Mouse (Mus musculus) ovary, adult 18-20 months (tissue): ENCODE measurements around the gene Gm21304.
"Not testable (repeated sequence)": the region's sequence is repeated elsewhere in the genome, so short reads cannot be mapped to it uniquely, and the experiment has no call there.

Source experiments
- DNase-seq: peaks from one replicate; pipeline ENCODE4 v3.0.0; 2022; ENCODE audit warnings: low spot score, mixed read lengths

The Gm21304 gene

GRCm38 (mm10) chr10:104168215-104168614 lies at the start of gene Gm21304:
Gene Gm21304 (plus strand): TSS chr10:104168515.
- not testable (repeated sequence) for DNase-seq

GRCm38 (mm10) chr10:104142687-104143086 lies 25.6 kb upstream of the Gm21304 start, which contains the start of gene Gm21293:
Gene Gm21293 (plus strand): TSS chr10:104142987.
- DNase-seq, result not testable (repeated sequence)

- not testable (repeated sequence) for DNase-seq
Observed at GRCm38 (mm10) chr10:104151197-104151596, 17.1 kb upstream of the Gm21304 start, which contains the start of gene Gm6763. Gene Gm6763 (plus strand): TSS chr10:104151497.

GRCm38 (mm10) chr10:104159706-104160105 lies 8.6 kb upstream of the Gm21304 start, which contains the start of gene Gm8764:
Gene Gm8764 (plus strand): TSS chr10:104160006.
- not testable (repeated sequence) for DNase-seq

- DNase-seq, result not testable (repeated sequence)
Observed at GRCm38 (mm10) chr10:104176724-104177123, 8.4 kb downstream of the Gm21304 start, which contains the start of gene Gm21312. Gene Gm21312 (plus strand): TSS chr10:104177024.

GRCm38 (mm10) chr10:104185233-104185632 lies 16.9 kb downstream of the Gm21304 start, which contains the start of gene Gm20765:
Gene Gm20765 (plus strand): TSS chr10:104185533.
- DNase-seq, result not testable (repeated sequence)

GRCm38 (mm10) chr10:104193742-104194141 lies 25.4 kb downstream of the Gm21304 start, which contains the start of gene Gm4340:
Gene Gm4340 (plus strand): TSS chr10:104194042.
- DNase-seq, result not testable (repeated sequence)

- DNase-seq, result no peak
Observed at GRCm38 (mm10) chr10:104209655-104210054, 41.3 kb downstream of the Gm21304 start.

GRCm38 (mm10) chr10:104210268-104210990 lies 42.1 kb downstream of the Gm21304 start:
- no peak for DNase-seq

GRCm38 (mm10) chr10:104214527-104214926 lies 46.2 kb downstream of the Gm21304 start:
- DNase-seq, result no peak
